Mouse (Mus musculus) gastrocnemius, adult 8-10 months (tissue): Measurements from ENCODE around the gene Vmn2r113. TPM values are rescaled to one million over a fixed set of nuclear protein-coding genes. Genes with fewer than 3 reads are reported as not detected.
"Not testable (repeated sequence)": the region's sequence is repeated elsewhere in the genome, so short reads cannot be mapped to it uniquely, and the experiment has no call there.

ENCODE experiments used
- DNase-seq, 2 experiments: peaks; one replicate each; pipeline ENCODE4 v3.0.0; 2022; ENCODE audit warnings: low spot score in 2 of 2
- total RNA-seq, 4 experiments: library from RNA; stranded (reverse); gene quantifications; 2 replicates each; pipeline ENCODE4 v1.2.4; 2022

The Vmn2r113 gene
- not detected for total RNA-seq

DNA sequence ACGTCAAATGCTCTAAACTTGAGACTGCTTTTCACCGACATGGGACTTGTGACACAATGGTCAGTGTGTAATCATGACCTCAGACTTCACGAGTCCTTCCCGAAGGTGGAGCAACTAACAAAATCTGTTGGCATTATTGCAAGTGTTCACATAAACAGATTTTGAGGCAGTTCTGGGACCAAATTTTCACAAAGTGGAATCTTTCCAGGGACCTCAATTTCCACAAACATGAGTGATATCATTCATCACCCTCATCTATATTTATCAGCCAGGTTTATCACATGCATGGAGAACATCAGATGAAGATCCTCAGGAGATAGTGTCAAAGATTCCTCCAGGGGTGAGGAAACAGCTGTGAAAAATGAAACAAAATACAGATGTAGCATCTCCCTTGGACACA, at the start of gene Vmn2r113:
Gene Vmn2r113 (plus strand): TSS at position 301 of the 400 bp plus-strand sequence.
- DNase-seq = not testable (repeated sequence)

Other genes with a start within 250 kb of the Vmn2r113 start
- gene Zfp945, start 75.8 kb upstream of the Vmn2r113 start, total RNA-seq = 1 to 10 TPM; 2.1 to 3.0 (median 2.3) TPM
- gene Vmn2r-ps130, start 118.2 kb downstream of the Vmn2r113 start, total RNA-seq = not detected